Comparison of ENCODE assay signal across 26 mouse cellular contexts in the genomic region with DNA sequence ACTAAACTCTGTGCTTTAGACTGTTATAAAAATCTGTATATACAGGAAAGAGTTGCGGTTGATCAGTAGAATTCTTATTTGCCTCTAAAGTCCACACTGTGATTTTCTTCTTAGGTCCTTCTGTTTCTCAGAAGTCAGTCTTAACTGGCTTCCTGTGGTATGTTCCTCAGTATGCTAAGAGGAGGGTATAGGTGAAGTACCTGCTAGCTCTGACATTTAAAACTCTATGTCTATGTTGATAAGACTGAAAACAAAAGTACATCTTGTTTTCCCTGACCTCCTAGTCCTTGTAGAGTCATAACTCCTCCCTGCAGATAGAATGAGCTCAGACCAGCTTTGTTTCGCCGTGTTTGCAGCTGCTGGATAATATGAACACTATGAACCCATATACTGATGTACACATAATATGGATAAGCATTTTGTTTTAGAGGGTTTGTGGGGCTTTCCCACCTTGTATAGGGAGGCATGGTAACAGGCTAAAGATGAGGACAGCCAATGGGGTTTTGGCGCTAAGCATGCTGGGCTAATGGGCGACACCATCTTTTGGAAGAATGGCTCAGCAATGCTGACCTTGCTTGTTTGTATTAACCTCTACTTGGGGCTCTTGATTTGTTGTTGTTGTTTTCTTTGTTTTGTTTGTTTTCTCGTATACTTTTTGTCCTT. TPM values are rescaled to one million over a fixed set of nuclear protein-coding genes. Genes with fewer than 3 reads are reported as not detected.
"Had no signal": no experiment of that assay in that cellular context is flagged by ENCODE, and none has a peak within 500 bp of the region (broad histone marks: within the 10 kb centered on the region; RNA-seq: fewer than 3 reads in every experiment).

No protein-coding gene starts in this region.

- H3K27ac ChIP-seq: macrophage; midbrain, embryonic 13.5 days; midbrain, embryonic 15.5 days; neural tube, embryonic 13.5 days; neural tube, embryonic 15.5 days had no signal

- DNase-seq: lung, adult 18-20 months; lung, embryonic 14.5 days; lung, postnatal 10 days; lung, postnatal 36 days; retina, postnatal 1 day; right cerebral cortex, adult 18-20 months; right cerebral cortex, postnatal 25 days; right cerebral cortex, postnatal 4 days; spleen, adult 18-20 months; thymus, adult 18-20 months; thymus, postnatal 14 days; thymus, postnatal 36 days had no signal

- H3K9ac ChIP-seq: lung, embryonic 14.5 days; midbrain, embryonic 13.5 days; midbrain, embryonic 15.5 days; neural tube, embryonic 13.5 days; neural tube, embryonic 15.5 days had no signal

- H3K4me3 ChIP-seq: megakaryocyte, embryonic 14.5 days; midbrain, embryonic 13.5 days; midbrain, embryonic 15.5 days; myocyte; neural tube, embryonic 13.5 days; neural tube, embryonic 15.5 days had no signal

- H3K4me2 ChIP-seq: lung, embryonic 14.5 days; midbrain, embryonic 11.5 days; midbrain, embryonic 13.5 days; midbrain, embryonic 15.5 days; neural tube, embryonic 13.5 days; neural tube, embryonic 15.5 days had no signal

- H3K27me3 ChIP-seq: megakaryocyte, embryonic 14.5 days; midbrain, embryonic 13.5 days; midbrain, embryonic 15.5 days; neural tube, embryonic 13.5 days; neural tube, embryonic 15.5 days had no signal

- ATAC-seq: midbrain, embryonic 13.5 days; midbrain, embryonic 15.5 days had no signal

- H3K9me3 ChIP-seq: megakaryocyte, embryonic 14.5 days; midbrain, embryonic 13.5 days; midbrain, embryonic 15.5 days; neural tube, embryonic 13.5 days; neural tube, embryonic 15.5 days had no signal

RNA-seq across cellular contexts. Expression of gene Cyct, which starts 14.4 kb away (rescaled TPM):
- total RNA-seq: megakaryocyte progenitor cell, adult 5-6 weeks had no signal
- polyA plus RNA-seq: lung, embryonic 14.5 days; lung, embryonic 16.5 days; macrophage; midbrain, embryonic 11.5 days; midbrain, embryonic 13.5 days; myocyte; neural tube, embryonic 11.5 days; neural tube, embryonic 13.5 days; stomach, embryonic 14.5 days; stomach, embryonic 16.5 days; thymus, postnatal 0 days had no signal

RNA-seq across cellular contexts. Expression of gene Osbpl6, which starts 31.6 kb away (rescaled TPM):
- polyA plus RNA-seq: macrophage had no signal

RNA-seq across cellular contexts. Expression of gene Pde11a, which starts 36.1 kb away (rescaled TPM):
- total RNA-seq: megakaryocyte progenitor cell, adult 5-6 weeks had no signal
- polyA plus RNA-seq: macrophage; midbrain, embryonic 11.5 days; myocyte had no signal
